Mouse (Mus musculus): ENCODE results near the gene Atp8a2. TPM values are rescaled to one million over a fixed set of nuclear protein-coding genes. Genes with fewer than 3 reads are reported as not detected.

Atp8a2 gene
- polyA plus RNA-seq, 1 experiment: 24.7 TPM

- TF ChIP-seq POLR2A (IDR thresholded peaks at IDR 0.05; ENCODE audit: borderline replicate concordance, insufficient read depth, low read length) (no peak), CTCF (IDR thresholded peaks at IDR 0.05; ENCODE audit: borderline replicate concordance, insufficient read depth, low read depth, low read length) (no peak)
- WGBS: 48% methylated on average over 4 of the region's 4 CpGs
- H3K27me3 ChIP-seq (ENCODE audit: control insufficient read depth, insufficient read depth, low read length): no peaks in the 10 kb centered on the region
- no peaks in the 10 kb centered on the region for H3K4me1 ChIP-seq (ENCODE audit: control insufficient read depth, insufficient read depth, low read length)
- H3K27ac ChIP-seq (ENCODE audit: insufficient read depth, low read length): no peak overlapping the region
- no peak overlapping the region for H3K4me3 ChIP-seq (replicated peaks; ENCODE audit: insufficient read depth, low read depth, low read length)
- DNase-seq: no peak
These were observed 390.8 kb downstream of the Atp8a2 start for GRCm38 (mm10) chr14:59806159-59806558.

GRCm38 (mm10) chr14:59805683-59806082 lies 391.3 kb downstream of the Atp8a2 start:
- H3K27ac ChIP-seq (ENCODE audit: insufficient read depth, low read length): no peak overlapping the region
- WGBS: 75% methylated on average over 7 of the region's 7 CpGs
- DNase-seq: no peak
- H3K27me3 ChIP-seq (ENCODE audit: control insufficient read depth, insufficient read depth, low read length): no peaks in the 10 kb centered on the region
- no peak overlapping the region for H3K4me3 ChIP-seq (replicated peaks; ENCODE audit: insufficient read depth, low read depth, low read length)
- TF ChIP-seq CTCF (IDR thresholded peaks at IDR 0.05; ENCODE audit: borderline replicate concordance, insufficient read depth, low read depth, low read length) (no peak), POLR2A (IDR thresholded peaks at IDR 0.05; ENCODE audit: borderline replicate concordance, insufficient read depth, low read length) (no peak)
- no peaks in the 10 kb centered on the region for H3K4me1 ChIP-seq (ENCODE audit: control insufficient read depth, insufficient read depth, low read length)

- no peak for DNase-seq
- 84% methylated on average over 8 of the region's 8 CpGs for WGBS
- Histone ChIP-seq H3K27ac (ENCODE audit: insufficient read depth, low read length) (no peak overlapping the region), H3K4me3 (replicated peaks; ENCODE audit: insufficient read depth, low read depth, low read length) (no peak overlapping the region), H3K4me1 (ENCODE audit: control insufficient read depth, insufficient read depth, low read length) (no peaks in the 10 kb centered on the region), H3K27me3 (ENCODE audit: control insufficient read depth, insufficient read depth, low read length) (no peaks in the 10 kb centered on the region)
- no peak for TF ChIP-seq POLR2A (IDR thresholded peaks at IDR 0.05; ENCODE audit: borderline replicate concordance, insufficient read depth, low read length)
- no peak for TF ChIP-seq CTCF (IDR thresholded peaks at IDR 0.05; ENCODE audit: borderline replicate concordance, insufficient read depth, low read depth, low read length)
These were observed 394.9 kb downstream of the Atp8a2 start for GRCm38 (mm10) chr14:59801961-59802599.

GRCm38 (mm10) chr14:59799511-59799910 lies 397.5 kb downstream of the Atp8a2 start:
- DNase-seq: no peak
- Histone ChIP-seq H3K27ac (ENCODE audit: insufficient read depth, low read length) (no peak overlapping the region), H3K4me3 (replicated peaks; ENCODE audit: insufficient read depth, low read depth, low read length) (no peak overlapping the region), H3K4me1 (ENCODE audit: control insufficient read depth, insufficient read depth, low read length) (no peaks in the 10 kb centered on the region), H3K27me3 (ENCODE audit: control insufficient read depth, insufficient read depth, low read length) (no peaks in the 10 kb centered on the region)
- 81% methylated on average over 3 of the region's 3 CpGs for WGBS
- no peak for TF ChIP-seq CTCF (IDR thresholded peaks at IDR 0.05; ENCODE audit: borderline replicate concordance, insufficient read depth, low read depth, low read length)
- TF ChIP-seq POLR2A (IDR thresholded peaks at IDR 0.05; ENCODE audit: borderline replicate concordance, insufficient read depth, low read length): no peak

- TF ChIP-seq POLR2A (IDR thresholded peaks at IDR 0.05; ENCODE audit: borderline replicate concordance, insufficient read depth, low read length) (no peak), CTCF (IDR thresholded peaks at IDR 0.05; ENCODE audit: borderline replicate concordance, insufficient read depth, low read depth, low read length) (no peak)
- 48% methylated on average over 10 of the region's 10 CpGs for WGBS
- Histone ChIP-seq H3K4me1 (ENCODE audit: control insufficient read depth, insufficient read depth, low read length) (no peaks in the 10 kb centered on the region), H3K27ac (ENCODE audit: insufficient read depth, low read length) (no peak overlapping the region), H3K4me3 (replicated peaks; ENCODE audit: insufficient read depth, low read depth, low read length) (no peak overlapping the region), H3K27me3 (ENCODE audit: control insufficient read depth, insufficient read depth, low read length) (no peaks in the 10 kb centered on the region)
- no peak for DNase-seq
These were observed 403.1 kb downstream of the Atp8a2 start for GRCm38 (mm10) chr14:59793841-59794240.

GRCm38 (mm10) chr14:59783348-59784341 lies 413.3 kb downstream of the Atp8a2 start:
- Histone ChIP-seq H3K27me3 (ENCODE audit: control insufficient read depth, insufficient read depth, low read length) (no peaks in the 10 kb centered on the region), H3K4me1 (ENCODE audit: control insufficient read depth, insufficient read depth, low read length) (peaks cover 6% of the 10 kb centered on the region), H3K27ac (ENCODE audit: insufficient read depth, low read length) (no peak overlapping the region), H3K4me3 (replicated peaks; ENCODE audit: insufficient read depth, low read depth, low read length) (no peak overlapping the region)
- TF ChIP-seq CTCF (IDR thresholded peaks at IDR 0.05; ENCODE audit: borderline replicate concordance, insufficient read depth, low read depth, low read length): no peak
- TF ChIP-seq POLR2A (IDR thresholded peaks at IDR 0.05; ENCODE audit: borderline replicate concordance, insufficient read depth, low read length): no peak
- WGBS: 63% methylated on average over 11 of the region's 11 CpGs
- DNase-seq: peak; percentile 21 to 55

DNA sequence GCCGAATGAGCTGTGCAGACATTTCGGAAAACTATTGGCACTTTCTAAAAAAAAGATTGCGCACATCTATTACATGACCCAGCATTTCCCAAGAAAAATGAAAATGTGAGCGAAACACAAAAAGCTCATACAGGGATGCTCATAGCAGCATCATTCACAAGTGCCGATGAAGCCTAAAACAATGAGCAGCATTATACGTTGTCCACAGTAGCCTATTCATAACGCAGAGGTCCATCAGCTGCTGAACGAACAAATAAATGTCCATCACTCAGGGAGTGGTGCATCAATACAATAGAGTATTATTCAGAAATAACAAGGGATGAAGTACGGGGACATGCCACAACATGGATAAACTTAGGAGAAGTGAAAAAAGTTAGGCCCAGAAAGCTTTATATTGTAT lies 416.6 kb downstream of the Atp8a2 start:
- Histone ChIP-seq H3K4me1 (ENCODE audit: control insufficient read depth, insufficient read depth, low read length) (peaks cover 6% of the 10 kb centered on the region), H3K4me3 (replicated peaks; ENCODE audit: insufficient read depth, low read depth, low read length) (no peak overlapping the region), H3K27me3 (ENCODE audit: control insufficient read depth, insufficient read depth, low read length) (no peaks in the 10 kb centered on the region), H3K27ac (ENCODE audit: insufficient read depth, low read length) (no peak overlapping the region)
- no peak for DNase-seq
- 72% methylated on average over 9 of the region's 9 CpGs for WGBS
- TF ChIP-seq CTCF (IDR thresholded peaks at IDR 0.05; ENCODE audit: borderline replicate concordance, insufficient read depth, low read depth, low read length) (no peak), POLR2A (IDR thresholded peaks at IDR 0.05; ENCODE audit: borderline replicate concordance, insufficient read depth, low read length) (no peak)

Data from cerebellum, adult 2 months (tissue).